Mouse (Mus musculus): Measurements from ENCODE around the gene Lrp6. TPM values are rescaled to one million over a fixed set of nuclear protein-coding genes. Genes with fewer than 3 reads are reported as not detected.

Lrp6 gene
- polyA plus RNA-seq, 1 experiment: 8.4 TPM

GRCm38 (mm10) chr6:134466671-134467229 lies 100.0 kb downstream of the Lrp6 start:
- no peak overlapping the region for H3K4me2 ChIP-seq (ENCODE audit: low read depth)
- H3K4me3 ChIP-seq: no peak overlapping the region
- peaks cover 31% of the 10 kb centered on the region for H3K36me3 ChIP-seq (ENCODE audit: control insufficient read depth, insufficient read depth)
- H3K27me3 ChIP-seq (ENCODE audit: control insufficient read depth, insufficient read depth, insufficient read length): no peaks in the 10 kb centered on the region
- H3K79me2 ChIP-seq (ENCODE audit: control insufficient read depth, insufficient read depth): no peaks in the 10 kb centered on the region
- no peak overlapping the region for H3ac ChIP-seq (ENCODE audit: control insufficient read depth, insufficient read length)
- TF ChIP-seq USF1 (IDR thresholded peaks at IDR 0.05; ENCODE audit: low read depth) (no peak), TCF12 (IDR thresholded peaks at IDR 0.05; ENCODE audit: insufficient read depth, poor library complexity, severe bottlenecking) (no peak), MYOD1 (IDR thresholded peaks at IDR 0.05; ENCODE audit: control insufficient read depth in 1 of 3, insufficient read length in 2 of 3, low read depth in 2 of 3) (no peak), POLR2AphosphoS2 (IDR thresholded peaks at IDR 0.05; ENCODE audit: insufficient read length, low read depth) (no peak), SRF (IDR thresholded peaks at IDR 0.05; ENCODE audit: control insufficient read depth, insufficient read length, low read depth) (no peak), TCF3 (IDR thresholded peaks at IDR 0.05; ENCODE audit: insufficient read length, low read depth) (no peak), E2F4 (IDR thresholded peaks at IDR 0.05; ENCODE audit: insufficient read depth) (no peak), MAX (IDR thresholded peaks at IDR 0.05; ENCODE audit: low read depth) (no peak), REST (IDR thresholded peaks at IDR 0.05; ENCODE audit: insufficient read depth, insufficient read length) (no peak), CEBPB (IDR thresholded peaks at IDR 0.05; ENCODE audit: insufficient read depth, poor library complexity, severe bottlenecking) (no peak), MYOG (IDR thresholded peaks at IDR 0.05; ENCODE audit: control insufficient read depth in 1 of 3, insufficient read depth in 1 of 3, insufficient read length in 2 of 3, low read depth in 2 of 3) (no peak), POLR2A (IDR thresholded peaks at IDR 0.05; ENCODE audit: insufficient read length, low read depth) (no peak)

- peaks cover 36% of the 10 kb centered on the region for H3K36me3 ChIP-seq (ENCODE audit: control insufficient read depth, insufficient read depth)
- no peaks in the 10 kb centered on the region for H3K79me2 ChIP-seq (ENCODE audit: control insufficient read depth, insufficient read depth)
Observed at GRCm38 (mm10) chr6:134461175-134461574, 105.6 kb downstream of the Lrp6 start.

GRCm38 (mm10) chr6:134458376-134458775 lies 108.4 kb downstream of the Lrp6 start:
- Histone ChIP-seq H3K27me3 (ENCODE audit: control insufficient read depth, insufficient read depth, insufficient read length) (no peaks in the 10 kb centered on the region), H3K36me3 (ENCODE audit: control insufficient read depth, insufficient read depth) (peaks cover 23% of the 10 kb centered on the region), H3ac (ENCODE audit: control insufficient read depth, insufficient read length) (no peak overlapping the region), H3K4me3 (no peak overlapping the region), H3K4me2 (ENCODE audit: low read depth) (no peak overlapping the region), H3K79me2 (ENCODE audit: control insufficient read depth, insufficient read depth) (no peaks in the 10 kb centered on the region)
- TF ChIP-seq CEBPB (IDR thresholded peaks at IDR 0.05; ENCODE audit: insufficient read depth, poor library complexity, severe bottlenecking): no peak
- no peak for TF ChIP-seq USF1 (IDR thresholded peaks at IDR 0.05; ENCODE audit: low read depth)
- TF ChIP-seq MAX (IDR thresholded peaks at IDR 0.05; ENCODE audit: low read depth): no peak
- no peak for TF ChIP-seq MYOG (IDR thresholded peaks at IDR 0.05; ENCODE audit: control insufficient read depth in 1 of 3, insufficient read depth in 1 of 3, insufficient read length in 2 of 3, low read depth in 2 of 3)
- TF ChIP-seq REST (IDR thresholded peaks at IDR 0.05; ENCODE audit: insufficient read depth, insufficient read length): no peak
- no peak for TF ChIP-seq SRF (IDR thresholded peaks at IDR 0.05; ENCODE audit: control insufficient read depth, insufficient read length, low read depth)
- TF ChIP-seq TCF3 (IDR thresholded peaks at IDR 0.05; ENCODE audit: insufficient read length, low read depth): no peak
- no peak for TF ChIP-seq POLR2A (IDR thresholded peaks at IDR 0.05; ENCODE audit: insufficient read length, low read depth)
- no peak for TF ChIP-seq TCF12 (IDR thresholded peaks at IDR 0.05; ENCODE audit: insufficient read depth, poor library complexity, severe bottlenecking)
- no peak for TF ChIP-seq E2F4 (IDR thresholded peaks at IDR 0.05; ENCODE audit: insufficient read depth)
- TF ChIP-seq MYOD1 (IDR thresholded peaks at IDR 0.05; ENCODE audit: control insufficient read depth in 1 of 3, insufficient read length in 2 of 3, low read depth in 2 of 3): no peak
- TF ChIP-seq POLR2AphosphoS2 (IDR thresholded peaks at IDR 0.05; ENCODE audit: insufficient read length, low read depth): no peak

More at GRCm38 (mm10) chr6:134461175-134461574, 105.6 kb downstream of the Lrp6 start:
- no peak overlapping the region for H3K4me2 ChIP-seq (ENCODE audit: low read depth)
- TF ChIP-seq SRF (IDR thresholded peaks at IDR 0.05; ENCODE audit: control insufficient read depth, insufficient read length, low read depth): no peak
- TF ChIP-seq TCF12 (IDR thresholded peaks at IDR 0.05; ENCODE audit: insufficient read depth, poor library complexity, severe bottlenecking): no peak
- TF ChIP-seq TCF3 (IDR thresholded peaks at IDR 0.05; ENCODE audit: insufficient read length, low read depth): no peak
- no peak for TF ChIP-seq POLR2AphosphoS2 (IDR thresholded peaks at IDR 0.05; ENCODE audit: insufficient read length, low read depth)
- TF ChIP-seq CEBPB (IDR thresholded peaks at IDR 0.05; ENCODE audit: insufficient read depth, poor library complexity, severe bottlenecking): no peak
- no peak for TF ChIP-seq MYOG (IDR thresholded peaks at IDR 0.05; ENCODE audit: control insufficient read depth in 1 of 3, insufficient read depth in 1 of 3, insufficient read length in 2 of 3, low read depth in 2 of 3)
- no peak for TF ChIP-seq MAX (IDR thresholded peaks at IDR 0.05; ENCODE audit: low read depth)
- no peak for TF ChIP-seq E2F4 (IDR thresholded peaks at IDR 0.05; ENCODE audit: insufficient read depth)
- no peak for TF ChIP-seq USF1 (IDR thresholded peaks at IDR 0.05; ENCODE audit: low read depth)
- no peak for TF ChIP-seq MYOD1 (IDR thresholded peaks at IDR 0.05; ENCODE audit: control insufficient read depth in 1 of 3, insufficient read length in 2 of 3, low read depth in 2 of 3)
- TF ChIP-seq POLR2A (IDR thresholded peaks at IDR 0.05; ENCODE audit: insufficient read length, low read depth): no peak
- TF ChIP-seq REST (IDR thresholded peaks at IDR 0.05; ENCODE audit: insufficient read depth, insufficient read length): no peak
- H3K4me3 ChIP-seq: no peak overlapping the region
- H3ac ChIP-seq (ENCODE audit: control insufficient read depth, insufficient read length): no peak overlapping the region
- H3K27me3 ChIP-seq (ENCODE audit: control insufficient read depth, insufficient read depth, insufficient read length): no peaks in the 10 kb centered on the region

GRCm38 (mm10) chr6:134454093-134454492 lies 112.7 kb downstream of the Lrp6 start:
- Histone ChIP-seq H3K27me3 (ENCODE audit: control insufficient read depth, insufficient read depth, insufficient read length) (no peaks in the 10 kb centered on the region), H3K36me3 (ENCODE audit: control insufficient read depth, insufficient read depth) (peaks cover 35% of the 10 kb centered on the region)

More at GRCm38 (mm10) chr6:134454093-134454492, 112.7 kb downstream of the Lrp6 start:
- no peak for TF ChIP-seq POLR2A (IDR thresholded peaks at IDR 0.05; ENCODE audit: insufficient read length, low read depth)
- TF ChIP-seq MYOD1 (IDR thresholded peaks at IDR 0.05; ENCODE audit: control insufficient read depth in 1 of 3, insufficient read length in 2 of 3, low read depth in 2 of 3): no peak
- no peak for TF ChIP-seq SRF (IDR thresholded peaks at IDR 0.05; ENCODE audit: control insufficient read depth, insufficient read length, low read depth)
- no peak for TF ChIP-seq MYOG (IDR thresholded peaks at IDR 0.05; ENCODE audit: control insufficient read depth in 1 of 3, insufficient read depth in 1 of 3, insufficient read length in 2 of 3, low read depth in 2 of 3)
- TF ChIP-seq E2F4 (IDR thresholded peaks at IDR 0.05; ENCODE audit: insufficient read depth): no peak
- TF ChIP-seq REST (IDR thresholded peaks at IDR 0.05; ENCODE audit: insufficient read depth, insufficient read length): no peak
- no peak for TF ChIP-seq POLR2AphosphoS2 (IDR thresholded peaks at IDR 0.05; ENCODE audit: insufficient read length, low read depth)
- TF ChIP-seq TCF3 (IDR thresholded peaks at IDR 0.05; ENCODE audit: insufficient read length, low read depth): no peak
- no peak for TF ChIP-seq MAX (IDR thresholded peaks at IDR 0.05; ENCODE audit: low read depth)
- Histone ChIP-seq H3K4me3 (no peak overlapping the region), H3K4me2 (ENCODE audit: low read depth) (no peak overlapping the region), H3ac (ENCODE audit: control insufficient read depth, insufficient read length) (no peak overlapping the region), H3K79me2 (ENCODE audit: control insufficient read depth, insufficient read depth) (no peaks in the 10 kb centered on the region)

All from myocyte (in vitro differentiated cells).